Mouse (Mus musculus): ENCODE measurements around the gene 1700013H16Rik.

- TF ChIP-seq POLR2A (IDR thresholded peaks at IDR 0.05; ENCODE audit: borderline replicate concordance, insufficient read depth, low read length) (no peak), CTCF (IDR thresholded peaks at IDR 0.05; ENCODE audit: borderline replicate concordance, insufficient read depth, low read depth, low read length) (no peak)
These were observed 63.4 kb downstream of the 1700013H16Rik start for GRCm38 (mm10) chrX:53694008-53694777.

Data from cerebellum, adult 2 months (tissue).